Mouse (Mus musculus) cortical plate, adult 2 months (tissue): ENCODE data around the gene Narfl.

ENCODE experiments used
- CTCF ChIP-seq: fragments of 200-500 bp; IDR thresholded peaks from 2 replicates; pipeline ENCODE4 v1.5.1; 2011; ENCODE audit warnings: mild to moderate bottlenecking, control low read depth, low read length; ENCODE audit not compliant: insufficient read depth; ENCODE audit errors: extremely low read depth
- POLR2A ChIP-seq: fragments of 200-500 bp; IDR thresholded peaks from 2 replicates; pipeline ENCODE4 v1.6.1; 2011; ENCODE audit warnings: mild to moderate bottlenecking, low read length, control low read depth; ENCODE audit not compliant: insufficient read depth; ENCODE audit errors: extremely low read depth

DNA sequence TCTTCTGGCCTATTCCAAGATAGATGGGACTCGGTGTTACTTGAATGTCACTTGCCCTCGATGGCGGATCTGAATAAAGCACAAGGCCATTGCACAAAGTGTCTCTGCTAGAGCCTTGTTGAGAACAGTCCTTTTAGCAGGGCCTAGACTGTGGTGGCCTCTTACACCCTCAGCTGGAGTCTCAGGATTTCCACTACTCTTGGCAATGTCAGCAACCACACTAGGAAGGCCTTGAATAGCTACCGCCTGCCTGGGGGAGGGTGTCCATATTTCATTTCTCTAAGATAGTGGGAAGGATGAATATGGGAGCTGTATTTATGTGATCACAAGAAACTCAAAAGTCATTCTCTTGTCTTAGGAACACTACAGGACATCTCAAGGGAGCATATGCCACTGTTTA is 25.3 kb upstream of the Narfl start:
- TF ChIP-seq CTCF (no peak), POLR2A (no peak)
